Mouse (Mus musculus) embryo, embryonic 11.5 days (tissue): Measurements from ENCODE around the gene Btbd1.

Source experiments
- DNase-seq: peaks from one replicate; pipeline ENCODE4 v3.0.0-alpha.2; 2012; ENCODE audit warnings: low read depth, low spot score

Gene Btbd1

GRCm38 (mm10) chr7:81829379-81829894 is at the start of gene Btbd1:
TSS of gene Btbd1 (minus strand) at chr7:81829431.
- DNase-seq, result peak; percentile 74

GRCm38 (mm10) chr7:81875372-81875771 is 46.1 kb upstream of the Btbd1 start:
- DNase-seq, result no peak

- DNase-seq, result no peak
These were observed 45.4 kb upstream of the Btbd1 start for GRCm38 (mm10) chr7:81874636-81875035.

- no peak for DNase-seq
These were observed 44.6 kb upstream of the Btbd1 start for GRCm38 (mm10) chr7:81873807-81874206.

GRCm38 (mm10) chr7:81872493-81873013 is 43.3 kb upstream of the Btbd1 start:
- no peak for DNase-seq

- DNase-seq, result peak; percentile 54
These were observed 38.9 kb upstream of the Btbd1 start for GRCm38 (mm10) chr7:81868158-81868557.

- DNase-seq, result no peak
These were observed 38.1 kb upstream of the Btbd1 start for GRCm38 (mm10) chr7:81867231-81867930.

GRCm38 (mm10) chr7:81865937-81866336 is 36.7 kb upstream of the Btbd1 start:
- DNase-seq, result no peak

- no peak for DNase-seq
These were observed 35.3 kb upstream of the Btbd1 start for GRCm38 (mm10) chr7:81864552-81864951.

- DNase-seq, result no peak
These were observed 33.7 kb upstream of the Btbd1 start for GRCm38 (mm10) chr7:81862587-81863583.

GRCm38 (mm10) chr7:81861921-81862320 is 32.7 kb upstream of the Btbd1 start:
- DNase-seq, result no peak

- DNase-seq, result no peak
These were observed 32.2 kb upstream of the Btbd1 start for GRCm38 (mm10) chr7:81861461-81861860.

- DNase-seq, result no peak
These were observed 31.8 kb upstream of the Btbd1 start for GRCm38 (mm10) chr7:81860996-81861395.

GRCm38 (mm10) chr7:81860071-81860470 is 30.8 kb upstream of the Btbd1 start:
- no peak for DNase-seq

- peak; percentile 36 for DNase-seq
These were observed 29.9 kb upstream of the Btbd1 start, which contains the start of gene Tm6sf1 for GRCm38 (mm10) chr7:81858968-81859721. TSS of gene Tm6sf1 (plus strand) at chr7:81859001.

- DNase-seq, result no peak
These were observed 29.0 kb upstream of the Btbd1 start for GRCm38 (mm10) chr7:81858236-81858635.

- DNase-seq, result no peak
These were observed 27.0 kb upstream of the Btbd1 start for GRCm38 (mm10) chr7:81856221-81856620.

GRCm38 (mm10) chr7:81855694-81856093 is 26.5 kb upstream of the Btbd1 start, which contains the start of gene Gm10160:
TSS of gene Gm10160 (minus strand) at chr7:81855794.
- no peak for DNase-seq

GRCm38 (mm10) chr7:81854568-81855307 is 25.5 kb upstream of the Btbd1 start:
- DNase-seq, result no peak

GRCm38 (mm10) chr7:81851706-81852105 is 22.5 kb upstream of the Btbd1 start:
- DNase-seq, result no peak
